Mouse (Mus musculus) kidney, postnatal 36 days (tissue): ENCODE measurements at regions not wholly inside any gene's neighbourhood (a gene's known extent, or its start where the extent isn't known, plus 50 kb on each side); places are given as distances from the start of the nearest gene placed in this dataset.
"Not testable (repeated sequence)": the region's sequence is repeated elsewhere in the genome, so short reads cannot be mapped to it uniquely, and the experiment has no call there.

Experiments used
- DNase-seq, 2 experiments: peaks; one replicate each; pipeline ENCODE4 v3.0.0; 2021 to 2022; ENCODE audit warnings: mixed read lengths in 2 of 2

DNA sequence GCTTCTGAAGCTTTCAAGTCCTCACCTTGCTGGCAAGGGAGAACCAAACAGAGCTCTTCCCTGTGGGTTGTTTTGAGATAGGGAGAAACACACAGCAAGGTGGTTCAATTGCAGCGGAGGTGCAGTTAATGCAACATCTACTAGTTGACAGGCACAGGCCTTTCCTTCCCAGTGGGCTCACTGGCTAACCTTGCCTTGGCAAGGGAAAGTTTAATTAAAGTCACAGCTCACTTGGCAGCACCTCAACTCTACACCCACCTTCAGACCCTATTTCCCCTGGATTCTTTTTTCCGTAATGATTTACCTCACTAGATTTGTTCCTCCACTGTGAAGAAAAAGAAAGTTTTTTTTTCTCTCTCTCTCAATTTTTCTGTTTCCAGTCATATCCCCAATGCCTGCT is 314.5 kb downstream of the Tlr4 start:
- DNase-seq, result no peak

DNA sequence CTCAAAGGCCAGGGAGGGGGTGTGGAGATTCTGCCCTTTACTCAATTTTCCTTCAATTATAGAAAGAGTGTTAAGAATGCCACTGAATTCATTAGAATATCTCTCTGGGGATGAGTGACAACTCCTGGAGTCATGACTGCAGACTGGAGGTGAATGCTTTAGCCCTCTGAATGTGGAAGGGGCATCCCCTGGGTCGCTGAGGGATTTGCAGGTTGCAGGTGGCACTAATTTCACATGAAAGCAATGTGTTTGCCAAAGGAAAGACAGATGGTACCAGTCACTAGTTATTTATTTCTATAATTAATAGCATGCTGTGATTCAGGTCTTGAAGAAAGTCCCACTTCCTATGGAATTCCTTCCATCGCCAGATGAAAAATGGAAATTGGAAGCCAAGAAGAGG is 321.1 kb downstream of the Tlr4 start:
- no peak for DNase-seq

DNA sequence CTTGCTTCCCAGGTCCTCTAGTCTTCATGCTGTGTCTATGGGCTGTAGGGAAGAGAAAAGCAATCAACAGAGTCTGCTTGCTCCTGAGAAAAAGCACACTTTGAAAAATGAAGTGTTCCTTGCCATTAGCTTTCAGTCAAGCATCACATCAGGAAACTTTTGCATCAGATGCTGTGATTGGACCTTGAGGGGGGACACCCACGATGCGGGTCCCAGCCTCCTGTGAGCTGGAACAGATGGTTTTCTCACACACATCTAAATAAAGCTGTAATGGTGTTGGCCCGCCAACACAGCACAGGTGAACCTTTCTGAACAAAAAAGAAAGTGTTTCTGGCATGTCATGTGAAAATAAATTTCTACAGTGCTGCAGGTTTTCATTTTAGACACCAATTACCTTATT is 335.3 kb downstream of the Tlr4 start:
- no peak for DNase-seq

DNA sequence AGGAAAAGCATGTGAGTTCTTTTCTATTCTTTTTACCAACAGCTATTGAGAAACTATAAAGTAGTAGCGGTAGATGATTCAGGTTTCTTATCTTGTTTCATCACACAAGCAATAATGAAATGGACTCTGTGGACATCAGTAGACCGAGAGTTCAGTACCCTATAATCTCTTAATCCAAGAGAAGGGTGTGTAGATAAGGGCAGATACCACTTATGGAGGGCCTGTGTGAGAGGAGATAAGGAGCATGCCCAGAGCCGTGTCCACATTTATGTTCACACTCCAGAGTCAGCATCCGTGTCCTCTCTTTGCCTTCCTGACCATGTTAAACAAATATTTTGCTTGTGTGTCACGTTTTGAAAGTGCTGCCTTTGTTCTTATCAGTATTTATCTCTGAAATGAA is 340.3 kb downstream of the Tlr4 start:
- DNase-seq, result no peak

DNA sequence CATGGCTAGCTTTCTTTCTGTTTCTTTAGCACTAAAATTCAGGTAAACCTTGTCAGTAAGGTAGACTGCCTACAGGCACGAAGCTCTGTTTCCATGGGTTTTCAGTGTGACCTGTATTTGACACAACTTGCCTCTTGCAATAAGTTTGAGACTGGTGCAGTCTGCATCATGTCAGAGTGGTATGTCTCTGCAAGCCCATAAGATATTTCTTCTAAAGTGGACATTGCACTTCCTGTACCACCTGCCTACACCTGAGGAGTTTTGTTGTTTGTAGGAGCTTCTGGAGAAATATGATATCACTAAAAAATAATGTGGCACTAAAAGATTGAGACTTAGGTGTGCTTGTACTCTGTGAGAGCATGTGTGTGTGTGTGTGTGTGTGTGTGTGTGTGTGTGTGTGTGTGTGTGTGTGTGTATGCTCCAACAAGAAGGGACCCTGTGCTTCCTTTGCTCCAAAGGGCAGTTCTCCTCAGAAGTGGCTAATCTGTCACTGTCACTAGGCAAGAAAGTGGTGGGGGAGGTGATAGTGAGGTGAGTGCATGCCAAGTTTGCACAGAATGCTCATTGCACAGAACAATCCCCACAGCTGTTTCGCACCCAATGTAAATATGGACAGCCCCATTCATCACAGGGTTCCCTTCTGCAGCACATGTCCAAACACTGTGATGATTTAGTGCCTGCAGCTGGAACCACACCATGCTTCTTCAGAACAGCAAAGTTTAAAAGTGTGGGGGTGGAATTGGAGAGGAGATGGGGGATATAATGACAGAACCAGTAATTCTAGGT is 360.5 kb downstream of the Tlr4 start:
- no peak for DNase-seq

DNA sequence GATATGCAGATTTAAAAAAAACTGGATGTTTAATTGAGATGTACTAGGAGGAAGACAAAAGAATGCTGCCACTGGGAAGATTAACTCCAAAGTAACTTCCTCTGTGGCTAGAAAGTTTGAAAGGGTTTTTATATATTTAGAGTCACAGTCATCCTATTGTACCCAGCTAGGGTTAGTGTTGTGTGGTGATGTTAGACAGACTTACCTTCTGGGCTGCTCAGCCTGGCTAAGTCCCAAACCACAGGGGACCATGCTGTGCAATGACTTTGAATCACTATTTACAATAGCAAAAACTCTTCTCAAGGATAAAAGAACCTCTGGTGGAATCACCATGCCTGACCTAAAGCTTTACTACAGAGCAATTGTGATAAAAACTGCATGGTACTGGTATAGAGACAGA is 363.2 kb downstream of the Tlr4 start:
- DNase-seq, result no peak

DNA sequence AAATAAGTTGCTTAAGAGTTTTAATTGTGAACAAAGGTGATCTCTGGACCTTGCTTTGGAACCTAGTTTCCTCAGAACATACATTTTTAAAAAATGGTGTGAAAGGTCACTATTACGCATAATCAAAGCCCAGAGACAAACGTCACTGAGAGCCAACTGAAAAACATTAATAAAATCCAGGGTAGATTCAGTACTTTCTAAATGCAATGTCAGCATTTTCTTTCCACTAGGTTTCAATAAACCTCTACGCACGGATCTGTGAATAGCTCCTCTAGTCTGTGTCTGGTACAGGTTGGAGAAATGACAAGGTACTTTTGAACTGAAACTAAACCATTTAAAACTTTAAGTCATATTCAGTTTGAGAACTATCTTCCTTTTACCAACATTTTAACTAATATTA is 367.0 kb downstream of the Tlr4 start:
- no peak for DNase-seq

DNA sequence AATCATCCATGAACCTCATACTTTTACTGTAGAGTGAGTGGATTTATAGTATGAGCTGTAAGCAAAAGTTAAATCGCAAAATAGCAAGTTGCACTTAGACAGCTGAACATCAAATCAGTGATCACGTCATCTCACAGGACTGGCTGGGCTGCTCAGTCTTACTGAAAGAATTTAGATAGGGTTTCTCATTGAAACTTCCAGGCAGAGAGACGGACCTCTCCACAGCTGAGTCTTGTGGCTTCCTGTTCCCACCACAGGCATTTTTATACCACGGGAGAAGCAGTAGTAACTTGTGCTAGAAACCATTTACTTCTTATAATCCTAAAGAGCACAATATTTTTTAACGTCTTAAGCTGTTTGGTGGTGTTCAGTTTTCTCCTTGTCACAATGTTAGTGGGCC is 369.5 kb downstream of the Tlr4 start:
- DNase-seq, result no peak

DNA sequence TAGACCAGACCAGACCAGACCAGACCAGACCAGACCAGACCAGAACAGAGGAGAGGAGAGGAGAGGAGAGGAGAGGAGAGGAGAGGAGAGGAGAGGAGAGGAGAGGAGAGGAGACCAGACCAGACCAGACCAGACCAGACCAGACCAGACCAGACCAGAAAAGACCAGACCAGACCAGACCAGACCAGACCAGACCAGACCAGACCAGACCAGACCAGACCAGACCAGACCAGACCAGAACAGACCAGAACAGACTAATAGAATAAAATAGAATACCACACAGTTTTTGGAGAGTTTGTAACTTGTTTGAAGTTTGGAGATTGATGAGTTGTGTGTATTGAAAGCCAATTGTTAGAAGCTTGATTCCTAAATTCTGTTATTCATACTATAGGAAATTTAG is 381.0 kb downstream of the Tlr4 start:
- DNase-seq, result peak; percentile 33 to 34

DNA sequence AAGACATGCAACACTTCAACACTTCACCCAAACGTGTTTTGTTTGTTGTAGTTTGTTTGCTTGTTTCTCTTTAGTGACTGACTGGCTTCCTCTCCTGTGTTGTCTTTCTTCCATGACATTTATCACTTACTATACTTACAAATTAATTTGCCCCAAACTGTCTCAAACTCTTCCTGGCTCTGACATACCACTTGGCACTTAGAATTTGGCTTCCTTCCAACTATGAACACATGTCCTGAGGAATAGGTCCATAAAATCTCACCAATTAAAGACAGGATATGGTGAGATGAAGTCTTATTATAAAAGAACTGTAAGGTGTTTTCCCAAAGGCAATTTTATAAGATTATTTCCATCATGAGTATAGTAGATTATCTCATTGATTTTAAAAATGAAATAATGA is 386.0 kb downstream of the Tlr4 start:
- no peak for DNase-seq

DNA sequence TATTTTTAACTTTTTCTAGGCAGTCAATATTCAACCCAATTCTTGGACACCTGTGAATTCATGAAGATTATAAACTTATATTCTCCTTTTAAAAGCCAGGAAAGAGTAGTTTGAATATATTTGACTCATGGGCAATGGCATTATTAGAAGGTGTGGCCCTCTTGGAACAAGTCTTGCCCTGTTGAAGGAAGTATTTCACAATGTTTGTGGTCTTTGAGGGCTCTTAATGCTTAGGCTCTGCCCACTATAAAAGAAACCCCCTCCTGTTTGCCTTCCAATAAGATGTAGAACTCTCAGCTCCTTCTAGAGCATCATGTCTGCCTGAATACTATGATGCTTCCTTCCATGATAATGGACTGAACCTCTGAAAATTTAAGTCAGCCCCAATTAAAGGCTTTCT is 397.1 kb downstream of the Tlr4 start:
- no peak for DNase-seq

DNA sequence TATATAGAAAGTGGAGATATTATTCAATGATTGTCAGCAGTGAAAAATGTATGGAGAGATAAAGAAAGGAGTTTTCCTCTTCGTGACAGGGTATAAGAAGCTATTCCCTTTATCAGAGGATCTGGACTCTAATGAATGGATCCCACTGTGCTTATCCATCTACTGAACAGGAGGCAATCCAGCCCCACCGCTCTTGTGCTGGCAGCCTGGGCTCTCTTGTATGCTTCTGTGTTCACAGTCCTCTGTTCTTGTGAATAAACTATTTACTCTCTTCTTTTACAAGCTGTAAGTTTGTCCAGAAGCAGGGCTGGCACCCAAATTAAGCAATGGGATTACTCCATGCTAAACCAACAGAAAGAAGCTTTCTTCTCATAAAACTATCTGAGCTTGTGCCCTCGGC is 401.8 kb downstream of the Tlr4 start:
- DNase-seq, result no peak

DNA sequence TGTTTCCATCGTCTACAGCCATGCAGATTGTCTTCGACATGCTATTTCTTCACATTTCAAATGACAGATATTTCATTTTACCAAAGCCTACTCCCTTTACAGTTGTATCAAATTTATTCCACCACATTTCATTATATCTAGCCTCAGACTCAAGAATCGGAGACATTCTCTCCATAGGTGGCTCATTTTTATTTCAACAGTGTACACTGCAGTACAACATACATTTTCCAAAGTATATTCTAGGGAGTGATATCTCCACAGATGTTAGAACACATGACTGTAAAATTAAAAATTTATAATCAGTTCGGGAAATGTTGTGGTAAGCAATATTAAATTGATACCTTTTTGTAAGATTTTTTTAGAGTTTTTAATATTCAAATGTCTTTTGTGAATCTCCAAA is 446.2 kb downstream of the Tlr4 start:
- no peak for DNase-seq

DNA sequence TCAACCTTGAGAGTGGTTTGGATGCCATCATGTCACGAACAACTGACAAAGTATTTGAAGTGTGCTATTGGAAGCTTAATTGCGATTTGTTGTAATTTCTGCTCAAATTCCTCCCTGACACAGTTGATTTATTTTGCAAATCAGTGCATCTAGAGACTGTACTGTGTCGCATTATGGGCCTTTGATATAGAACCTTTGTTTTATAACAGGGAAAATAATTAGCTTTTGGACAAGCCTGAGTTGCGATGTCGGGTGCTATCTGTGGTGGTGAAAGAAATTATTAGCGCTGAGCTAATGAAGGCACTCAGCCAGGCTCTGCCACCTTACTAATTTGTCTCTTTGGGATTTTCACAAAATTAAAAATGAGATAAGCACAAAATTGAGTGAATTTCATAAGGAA is 473.6 kb downstream of the Tlr4 start:
- DNase-seq, result no peak

DNA sequence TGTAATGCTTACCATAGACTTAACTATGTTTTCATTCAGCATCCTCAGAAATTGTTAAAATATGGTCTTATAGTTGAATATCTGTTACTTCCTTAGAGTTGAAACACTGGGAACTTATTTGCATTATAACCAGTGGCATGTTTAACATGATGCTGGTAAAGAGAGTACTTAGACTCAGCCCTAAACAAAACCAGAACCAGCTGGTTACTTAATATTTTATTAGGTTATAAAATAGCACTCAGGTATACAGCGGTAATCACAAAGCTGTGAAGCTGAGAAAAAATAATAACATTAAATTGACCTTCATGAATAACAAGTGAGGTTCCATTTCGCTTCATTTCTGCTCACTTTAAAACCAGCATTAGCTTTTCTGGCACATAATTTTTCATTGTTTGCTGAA is 474.4 kb downstream of the Tlr4 start:
- no peak for DNase-seq

DNA sequence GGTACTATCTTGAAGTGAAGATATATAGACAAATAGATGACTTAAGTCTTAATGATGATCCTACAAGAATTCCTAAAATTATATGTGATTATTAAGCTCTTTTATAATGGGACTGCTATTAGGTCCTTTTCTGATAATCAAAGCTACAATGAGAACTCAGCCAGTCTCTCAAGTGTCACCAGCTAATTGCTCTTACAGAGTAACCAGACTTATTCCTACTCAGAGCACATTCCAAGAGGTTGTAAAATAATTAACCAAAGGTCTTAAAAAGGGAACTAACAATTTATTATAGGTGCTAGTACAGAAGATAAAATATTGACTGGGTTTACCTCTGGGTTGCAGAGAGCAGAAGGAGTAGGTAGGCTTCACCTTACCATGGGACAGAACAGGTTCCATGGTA is 492.7 kb downstream of the Tlr4 start:
- not testable (repeated sequence) for DNase-seq
